Mouse (Mus musculus) CH12.LX (cell line): ENCODE measurements around the gene Gm20388. TPM values are rescaled to one million over a fixed set of nuclear protein-coding genes. Genes with fewer than 3 reads are reported as not detected.

Source experiments
- DNase-seq: peaks from one replicate; pipeline ENCODE4 v3.0.0-alpha.2; 2013; ENCODE audit errors: extremely low read depth
- H3K27ac ChIP-seq: 2 replicates; pipeline ENCODE4 v1.5.1; 2012; ENCODE audit warnings: low read depth, mild to moderate bottlenecking, control low read depth, moderate library complexity; ENCODE audit not compliant: insufficient read depth
- H3K27me3 ChIP-seq: replicated peaks from 2 replicates; pipeline ENCODE3; 2012; ENCODE audit warnings: inconsistent platforms
- H3K36me3 ChIP-seq, 2 experiments: replicated peaks in 1 of 2; 2 replicates each; pipeline versions ENCODE3 to v1.6.1; 2012; ENCODE audit warnings: inconsistent platforms in 1 of 2, low read length in 1 of 2, mild to moderate bottlenecking in 1 of 2, mixed read lengths in 1 of 2, moderate library complexity in 1 of 2; ENCODE audit not compliant: control insufficient read depth in 1 of 2, insufficient read depth in 1 of 2
- H3K4me1 ChIP-seq, 2 experiments: 2 replicates each; pipeline ENCODE4 v1.6.1; 2012; ENCODE audit warnings: inconsistent platforms in 1 of 2, moderate library complexity in 1 of 2; ENCODE audit not compliant: insufficient read depth in 2 of 2, control insufficient read depth in 1 of 2
- H3K4me2 ChIP-seq: 2 replicates; pipeline ENCODE4 v1.6.1; 2012; ENCODE audit warnings: low read depth, mild to moderate bottlenecking, control low read depth; ENCODE audit not compliant: poor library complexity, insufficient read depth, severe bottlenecking
- H3K4me3 ChIP-seq, 3 experiments: fragments of 150-350 bp in 1 of 3; sonication (generic) in 1 of 3; replicated peaks in 1 of 3; 2 replicates each; pipeline versions ENCODE3 to v1.5.1; 2011 to 2012; ENCODE audit warnings: low read depth in 2 of 3, low read length in 2 of 3, mild to moderate bottlenecking in 2 of 3, moderate library complexity in 2 of 3, control low read depth in 1 of 3, improper control_type of control experiment in 1 of 3, inconsistent platforms in 1 of 3, mixed read lengths in 1 of 3; ENCODE audit not compliant: poor library complexity in 1 of 3
- H3K79me2 ChIP-seq: replicated peaks from 2 replicates; pipeline ENCODE4 v1.6.1; 2012; ENCODE audit warnings: mild to moderate bottlenecking, moderate library complexity; ENCODE audit not compliant: control insufficient read depth, poor library complexity, insufficient read depth, severe bottlenecking; ENCODE audit errors: extremely low read depth
- H3K9ac ChIP-seq: 2 replicates; pipeline ENCODE4 v1.6.1; 2012; ENCODE audit warnings: low read depth, mild to moderate bottlenecking, control low read depth, moderate library complexity; ENCODE audit not compliant: insufficient read depth
- H3K9me3 ChIP-seq: replicated peaks from 2 replicates; pipeline ENCODE3; 2012; ENCODE audit warnings: low read length, inconsistent platforms, mixed read lengths
- CHD1 ChIP-seq: IDR thresholded peaks from 2 replicates; pipeline ENCODE4 v1.6.1; 2012; ENCODE audit warnings: low read depth, low read length, improper control_type of control experiment, inconsistent platforms
- EP300 ChIP-seq: IDR thresholded peaks from 2 replicates; pipeline ENCODE4 v1.6.1; 2011; ENCODE audit warnings: low read length, improper control_type of control experiment
- GABPA ChIP-seq: IDR thresholded peaks from 2 replicates; pipeline ENCODE4 v1.6.1; 2012; ENCODE audit warnings: low read depth, low read length, improper control_type of control experiment, inconsistent platforms; ENCODE audit not compliant: insufficient replicate concordance
- KAT2A ChIP-seq: IDR thresholded peaks from 2 replicates; pipeline ENCODE4 v1.6.1; 2012; ENCODE audit warnings: low read length, improper control_type of control experiment, inconsistent platforms; ENCODE audit not compliant: insufficient replicate concordance
- MAFK ChIP-seq: IDR thresholded peaks from 2 replicates; pipeline ENCODE4 v1.6.1; 2011; ENCODE audit warnings: low read length, improper control_type of control experiment; ENCODE audit not compliant: insufficient replicate concordance
- MAX ChIP-seq: IDR thresholded peaks from 2 replicates; pipeline ENCODE4 v1.6.1; 2011; ENCODE audit warnings: low read length, improper control_type of control experiment
- MAZ ChIP-seq: IDR thresholded peaks from 2 replicates; pipeline ENCODE4 v1.6.1; 2012; ENCODE audit warnings: low read depth, mild to moderate bottlenecking, inconsistent platforms, low read length, improper control_type of control experiment, moderate library complexity
- MEF2A ChIP-seq: IDR thresholded peaks from 2 replicates; pipeline ENCODE4 v1.6.1; 2014; ENCODE audit warnings: low read depth, mild to moderate bottlenecking, inconsistent platforms, low read length, improper control_type of control experiment, borderline replicate concordance
- MXI1 ChIP-seq: IDR thresholded peaks from 2 replicates; pipeline ENCODE4 v1.6.1; 2011; ENCODE audit warnings: mild to moderate bottlenecking, low read depth, low read length, improper control_type of control experiment
- POLR2A ChIP-seq: IDR thresholded peaks from 2 replicates; pipeline ENCODE4 v1.6.1; 2011; ENCODE audit warnings: low read depth, mild to moderate bottlenecking, improper control_type of control experiment, low read length
- RCOR1 ChIP-seq: conservative IDR thresholded peaks from 2 replicates; pipeline ENCODE4 v1.6.1; 2012; ENCODE audit warnings: low read depth, mild to moderate bottlenecking, inconsistent platforms, low read length, improper control_type of control experiment
- SMC3 ChIP-seq: IDR thresholded peaks from 2 replicates; pipeline ENCODE4 v1.6.1; 2011; ENCODE audit warnings: low read depth, low read length, improper control_type of control experiment
- TCF12 ChIP-seq: IDR thresholded peaks from 2 replicates; pipeline ENCODE4 v1.6.1; 2014; ENCODE audit warnings: low read depth, mild to moderate bottlenecking, inconsistent platforms, low read length, improper control_type of control experiment
- UBTF ChIP-seq: IDR thresholded peaks from 2 replicates; pipeline ENCODE4 v1.6.1; 2012; ENCODE audit warnings: low read depth, mild to moderate bottlenecking, inconsistent platforms, low read length, improper control_type of control experiment, moderate library complexity
- USF1 ChIP-seq: IDR thresholded peaks from 2 replicates; pipeline ENCODE4 v1.6.1; 2014; ENCODE audit warnings: low read depth, mild to moderate bottlenecking, inconsistent platforms, low read length, improper control_type of control experiment
- ZMIZ1 ChIP-seq: IDR thresholded peaks from 2 replicates; pipeline ENCODE4 v1.6.1; 2012; ENCODE audit warnings: low read depth, mild to moderate bottlenecking, inconsistent platforms, low read length, improper control_type of control experiment
- dilution Hi-C: fragments of 300-500 bp; cut with MboI; formaldehyde crosslinking; loops from 2 replicates; pipeline ENCODE4 v1.14.3; 2020; ENCODE audit warnings: low sequenced_read_pairs; ENCODE audit not compliant: extremely low pct_unique_long_range_greater_than_20kb, extremely low pct_ligation_motif_present
- in situ Hi-C: fragments of 300-500 bp; cut with MboI; formaldehyde crosslinking; loops from 3 replicates; pipeline ENCODE4 v1.14.3; 2019; ENCODE audit warnings: low sequenced_read_pairs, low pct_ligation_motif_present, low pct_unique_long_range_greater_than_20kb, mixed read lengths
- polyA plus RNA-seq: library from polyadenylated mRNA; unstranded; fragments of >175 nt; gene quantifications from 2 replicates; pipeline ENCODE4 v1.2.1, GENCODE M21; 2012; ENCODE audit warnings: low read depth; ENCODE audit not compliant: insufficient read length
- total RNA-seq, 2 experiments: library from RNA; depleted of rRNA; stranded (reverse); fragments of 300-350 nt in 1 of 2; fragments of >200 nt in 1 of 2; gene quantifications; 2 replicates each; pipeline ENCODE4 v1.2.3; 2012 to 2014

Gene Gm20388
- total and polyA plus RNA-seq, 3 experiments = 14.8 to 26.3 (median 22.2) TPM

GRCm38 (mm10) chr8:120698426-120698825, 787.8 kb downstream of the Gm20388 start:
- no peak for TF ChIP-seq UBTF
- TF ChIP-seq GABPA = no peak
- no peak for TF ChIP-seq RCOR1
- TF ChIP-seq MAX = no peak
- no peak for TF ChIP-seq POLR2A
- no peak for TF ChIP-seq TCF12
- no peak for TF ChIP-seq MAZ
- TF ChIP-seq SMC3 = no peak
- no peak for TF ChIP-seq MXI1
- TF ChIP-seq EP300 = no peak
- TF ChIP-seq USF1 = no peak
- no peak for TF ChIP-seq KAT2A
- no peak for TF ChIP-seq CHD1
- peaks cover 12 to 42% of the 10 kb centered on the region in 2 experiments for H3K4me1 ChIP-seq
- H3K36me3 ChIP-seq = no peaks in the 10 kb centered on the region
- H3K79me2 ChIP-seq = no peaks in the 10 kb centered on the region
- peaks cover 7% of the 10 kb centered on the region for H3K9me3 ChIP-seq
- no peak overlapping the region for H3K9ac ChIP-seq
- DNase-seq = no peak
- no peak overlapping the region for H3K27ac ChIP-seq
- no peak overlapping the region for H3K4me3 ChIP-seq
- dilution Hi-C loops (no loop called here), in situ Hi-C loops (no loop called here)
- no peak overlapping the region for H3K4me2 ChIP-seq
- peaks cover 22% of the 10 kb centered on the region for H3K27me3 ChIP-seq

- Histone ChIP-seq H3K27me3 (peaks cover 26% of the 10 kb centered on the region), H3K9ac (no peak overlapping the region), H3K4me1 (peaks cover 12 to 46% of the 10 kb centered on the region in 2 experiments), H3K4me2 (no peak overlapping the region), H3K79me2 (no peaks in the 10 kb centered on the region), H3K36me3 (no peaks in the 10 kb centered on the region), H3K9me3 (peaks cover 7% of the 10 kb centered on the region), H3K27ac (no peak overlapping the region)
- DNase-seq = no peak
- dilution Hi-C loops (no loop called here), in situ Hi-C loops (no loop called here)
- TF ChIP-seq MAFK (no peak), TCF12 (no peak), MEF2A (no peak), ZMIZ1 (no peak), SMC3 (no peak)
- TF ChIP-seq, all 38 proteins: peak for 0
- H3K4me3 ChIP-seq = no peak overlapping the region
Observed at GRCm38 (mm10) chr8:120699079-120699478, 788.4 kb downstream of the Gm20388 start.
